Comparison of ENCODE assay signal across 10 mouse cellular contexts in genomic region chr3:146318520-146318938, GRCm38 (mm10).
DNase-seq lines count a peak whose midpoint lies in the region; ATAC-seq and TF ChIP-seq lines count a peak whose summit lies in the region.
"Had no signal": no experiment of that assay in that cellular context is flagged by ENCODE, and none has a peak within 500 bp of the region (broad histone marks: within the 10 kb centered on the region; RNA-seq: fewer than 3 reads in every experiment).

No protein-coding gene starts in this region.

- 34% methylated on average over 16 of the region's 16 CpGs for WGBS in embryonic facial prominence, embryonic 14.5 days
- WGBS in hindbrain, postnatal 0 days = 34% methylated on average over 16 of the region's 16 CpGs
- 53% methylated on average over 16 of the region's 16 CpGs for WGBS in neural tube, embryonic 12.5 days

- H3K27me3 ChIP-seq in embryonic facial prominence, embryonic 14.5 days (replicated peaks; ENCODE audit: control insufficient read depth, insufficient read depth, low read length) = no peaks in the 10 kb centered on the region
- no peaks in the 10 kb centered on the region for H3K27me3 ChIP-seq in hindbrain, postnatal 0 days (ENCODE audit: insufficient read depth, low read length)
- no peaks in the 10 kb centered on the region for H3K27me3 ChIP-seq in neural tube, embryonic 12.5 days (replicated peaks)

- no peaks in the 10 kb centered on the region for H3K36me3 ChIP-seq in embryonic facial prominence, embryonic 14.5 days (ENCODE audit: control insufficient read depth, insufficient read depth, low read length)
- H3K36me3 ChIP-seq in hindbrain, postnatal 0 days (ENCODE audit: insufficient read depth, low read length) = no peaks in the 10 kb centered on the region
- H3K36me3 ChIP-seq in neural tube, embryonic 12.5 days = no peaks in the 10 kb centered on the region
- H3K36me3 ChIP-seq: liver, embryonic 13.5 days had no signal

- peak; percentile 39 for DNase-seq in heart, adult 11 months
- no peak for DNase-seq in heart, postnatal 25 days (ENCODE audit: low spot score)
- no peak for DNase-seq in embryonic facial prominence, embryonic 14.5 days (ENCODE audit: low spot score)
- no peak for DNase-seq in hindbrain, postnatal 0 days (ENCODE audit: low spot score)
- DNase-seq in liver = no peak
- no peak for DNase-seq in lung, postnatal 14 days
- no peak for DNase-seq in cerebellum, adult 8-10 months
- DNase-seq: kidney, postnatal 4 days; liver, embryonic 13.5 days had no signal

- ATAC-seq in embryonic facial prominence, embryonic 14.5 days (ENCODE audit: low read depth) = peak; percentile 24
- ATAC-seq in hindbrain, postnatal 0 days = peak; percentile 32; the same call in 1 of the 2 replicates
- ATAC-seq in neural tube, embryonic 12.5 days (ENCODE audit: low FRiP score, low read depth) = peak; percentile 59

- H3K4me3 ChIP-seq in embryonic facial prominence, embryonic 14.5 days (ENCODE audit: low read depth, low read length) = no peak overlapping the region
- H3K4me3 ChIP-seq in hindbrain, postnatal 0 days (ENCODE audit: low read length) = no peak overlapping the region
- H3K4me3 ChIP-seq in neural tube, embryonic 12.5 days = no peak overlapping the region
- H3K4me3 ChIP-seq: liver, embryonic 13.5 days had no signal

- no peak overlapping the region for H3K9ac ChIP-seq in embryonic facial prominence, embryonic 14.5 days (ENCODE audit: low read depth, low read length)
- H3K9ac ChIP-seq in hindbrain, postnatal 0 days (replicated peaks; ENCODE audit: low read length) = no peak overlapping the region; the same call in 1 of the 2 replicates
- H3K9ac ChIP-seq in neural tube, embryonic 12.5 days = no peak overlapping the region
- H3K9ac ChIP-seq: liver, embryonic 13.5 days had no signal

- peaks cover 4% of the 10 kb centered on the region; the same call in 1 of the 2 replicates for H3K4me1 ChIP-seq in embryonic facial prominence, embryonic 14.5 days (ENCODE audit: control insufficient read depth, insufficient read depth, low read length)
- H3K4me1 ChIP-seq in hindbrain, postnatal 0 days (ENCODE audit: insufficient read depth, low read length) = 0 out of 2 replicates have a peak, but pooled peaks cover 4% of the 10 kb centered on the region
- peaks cover 13% of the 10 kb centered on the region for H3K4me1 ChIP-seq in neural tube, embryonic 12.5 days
- H3K4me1 ChIP-seq: liver, embryonic 13.5 days had no signal

- no peak overlapping the region for H3K27ac ChIP-seq in embryonic facial prominence, embryonic 14.5 days (replicated peaks; ENCODE audit: low read depth, low read length)
- 0 out of 2 replicates have a peak overlapping the region, but pooled peaks have one; percentile 7 for H3K27ac ChIP-seq in hindbrain, postnatal 0 days
- H3K27ac ChIP-seq in neural tube, embryonic 12.5 days = no peak overlapping the region
- H3K27ac ChIP-seq: liver, embryonic 13.5 days had no signal

- no peaks in the 10 kb centered on the region for H3K9me3 ChIP-seq in embryonic facial prominence, embryonic 14.5 days (ENCODE audit: control insufficient read depth, low read length)
- no peaks in the 10 kb centered on the region for H3K9me3 ChIP-seq in hindbrain, postnatal 0 days (ENCODE audit: low read length)
- H3K9me3 ChIP-seq in neural tube, embryonic 12.5 days = no peaks in the 10 kb centered on the region
- H3K9me3 ChIP-seq: liver, embryonic 13.5 days had no signal

- intact Hi-C loops in heart, postnatal 25 days (cut with DNase I) = no loop called here

- no peak for TF ChIP-seq CTCF in hindbrain, postnatal 0 days (IDR thresholded peaks at IDR 0.05; ENCODE audit: low read depth)

- H3K4me2 ChIP-seq in embryonic facial prominence, embryonic 14.5 days (ENCODE audit: low read depth, low read length) = peak overlapping the region; percentile 34
- H3K4me2 ChIP-seq in hindbrain, postnatal 0 days (ENCODE audit: low read depth, low read length) = peak overlapping the region; percentile 44
- H3K4me2 ChIP-seq in neural tube, embryonic 12.5 days (replicated peaks) = peak overlapping the region; percentile 22
- H3K4me2 ChIP-seq: liver, embryonic 13.5 days had no signal
